Mouse (Mus musculus): ENCODE results near the gene Acsl3. TPM values are rescaled to one million over a fixed set of nuclear protein-coding genes. Genes with fewer than 3 reads are reported as not detected.
A peak's percentile ranks its signal among the peaks of the same experiment; 100 is the strongest.

Gene Acsl3
- 10 to 100 TPM; 88.4 to 96.8 TPM for total RNA-seq (2021)

DNA sequence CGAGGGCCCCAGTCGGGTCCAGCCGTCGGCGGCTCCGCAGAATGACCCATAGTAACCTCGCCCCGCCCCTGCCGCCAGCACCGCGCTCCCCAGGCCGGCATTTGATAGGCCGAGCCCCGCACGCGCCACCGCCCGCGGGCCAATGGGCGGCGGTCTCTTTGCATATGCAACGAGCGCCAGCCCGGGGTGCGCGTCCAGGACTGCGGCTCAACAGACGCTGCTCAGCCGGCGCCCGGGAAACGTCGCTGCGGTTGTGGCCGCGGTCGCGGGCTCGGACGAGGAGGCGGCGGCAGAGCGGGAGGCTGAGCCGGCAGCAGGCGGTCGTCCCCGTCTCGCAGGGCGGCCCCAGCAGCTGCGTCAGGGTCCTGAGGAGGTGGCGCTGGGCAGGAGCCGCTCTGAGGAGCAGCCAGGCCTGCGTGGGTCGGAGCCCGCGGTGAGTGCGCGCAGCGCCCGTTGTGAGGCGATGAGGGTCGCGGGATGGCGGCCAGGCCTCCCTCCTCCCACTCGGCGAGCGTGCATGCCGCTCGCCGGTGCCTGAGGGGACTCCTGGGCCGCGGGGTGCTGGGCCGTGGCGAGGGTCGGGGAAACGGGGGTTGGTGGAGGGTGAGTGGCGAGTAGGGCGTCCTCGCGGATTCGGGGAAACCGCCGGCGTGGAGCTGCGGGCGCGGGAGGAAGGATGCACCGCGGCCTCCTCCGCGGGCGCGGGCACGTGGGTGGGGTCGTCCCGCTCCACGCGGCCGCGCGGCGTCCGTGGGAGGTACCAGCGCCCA is at the start of gene Acsl3, which contains the start of gene Utp14b:
Acsl3 (plus strand) TSS at position 155 of the 770 bp plus-strand sequence.
Utp14b (plus strand) TSS at position 368 of the 770 bp plus-strand sequence.
- intact Hi-C loops (cut with DNase I) = no loop called here
- peak; percentile 98 for DNase-seq

- intact Hi-C loops (cut with DNase I) = no loop called here
- no peak for DNase-seq
Measured at GRCm38 (mm10) chr1:78609134-78609907, 48.3 kb upstream of the Acsl3 start.

GRCm38 (mm10) chr1:78611039-78611438 is 46.6 kb upstream of the Acsl3 start:
- DNase-seq = no peak
- intact Hi-C loops (cut with DNase I) = no loop called here

DNA sequence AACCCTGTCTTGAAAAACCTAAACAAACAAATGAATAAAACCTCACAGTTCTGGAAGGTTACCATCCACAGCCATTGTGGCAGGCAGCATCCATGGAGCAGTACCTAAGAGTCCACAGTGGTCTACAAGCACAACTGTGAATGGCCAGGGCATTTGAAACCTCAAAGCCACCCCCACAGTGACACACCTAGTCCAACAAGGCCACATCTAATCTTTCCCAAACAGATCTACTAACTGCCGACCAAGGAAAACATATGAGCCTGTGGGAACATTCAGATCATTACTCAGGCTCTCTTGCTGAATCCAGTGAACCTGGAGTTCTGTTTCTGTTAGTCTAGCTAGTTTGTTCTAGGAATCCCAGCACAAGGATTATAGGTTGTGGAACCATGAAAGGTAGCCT is 44.7 kb upstream of the Acsl3 start:
- intact Hi-C loops (cut with DNase I) = no loop called here
- no peak for DNase-seq

DNA sequence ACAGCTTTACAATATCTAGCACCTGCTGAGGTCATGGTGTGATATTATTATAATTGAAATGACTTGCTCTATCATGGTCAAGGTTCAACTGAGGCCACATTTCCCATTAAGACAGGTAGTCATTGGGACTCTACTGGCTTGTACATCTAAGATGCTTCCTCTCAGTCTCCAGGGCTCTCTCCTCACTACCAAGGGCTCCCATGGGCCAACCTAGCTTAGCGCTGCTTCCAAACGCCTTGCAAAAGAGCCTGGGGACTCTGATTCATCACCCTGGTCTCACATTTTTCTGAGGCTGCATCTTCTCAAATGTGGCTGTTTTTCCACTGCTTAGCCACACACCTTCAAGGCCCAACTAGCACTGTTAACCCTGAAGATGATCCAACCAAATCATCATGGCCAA is 33.3 kb upstream of the Acsl3 start:
- intact Hi-C loops (cut with DNase I) = no loop called here
- no peak for DNase-seq

DNA sequence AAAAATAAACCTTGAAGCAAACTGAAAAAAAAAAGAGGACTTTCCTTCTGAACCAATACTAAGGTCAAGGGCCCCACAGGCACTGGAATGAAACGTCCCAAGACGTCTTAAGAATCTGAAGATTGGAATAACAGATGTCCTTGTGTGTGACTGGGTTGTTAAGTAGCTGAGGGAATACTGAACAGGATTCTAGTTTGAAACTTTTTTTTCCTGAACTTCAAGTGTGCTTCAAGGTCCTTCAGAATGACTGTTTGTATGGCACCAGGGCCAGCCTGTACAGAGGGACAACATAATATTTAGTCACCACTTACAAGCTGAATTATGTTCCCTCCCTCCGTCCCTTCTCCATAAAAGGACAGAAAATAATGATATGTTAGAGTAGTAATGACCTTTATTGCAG is 23.1 kb upstream of the Acsl3 start:
- no peak for DNase-seq
- intact Hi-C loops (cut with DNase I) = no loop called here

- intact Hi-C loops (cut with DNase I) = no loop called here
- no peak for DNase-seq
Measured at GRCm38 (mm10) chr1:78640871-78641270, 16.8 kb upstream of the Acsl3 start.

DNA sequence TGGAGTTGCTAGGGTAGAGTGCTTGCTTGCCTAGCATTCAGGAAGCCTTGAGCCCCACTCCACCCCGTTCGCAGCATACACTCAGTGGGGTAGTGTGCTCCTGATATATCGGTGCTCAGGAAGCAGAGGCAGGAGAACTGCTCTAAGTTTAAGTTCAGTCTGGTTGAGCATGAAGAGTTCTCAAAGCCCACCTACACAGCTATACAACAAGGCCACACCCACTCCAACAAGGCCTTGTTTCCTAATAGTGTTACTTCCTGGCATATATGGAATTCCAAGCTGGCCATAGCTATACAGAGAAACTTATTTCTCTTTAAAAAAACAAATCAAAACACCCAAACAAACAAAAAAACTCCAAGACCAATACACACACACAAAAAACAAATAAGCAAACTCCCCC is 15.8 kb upstream of the Acsl3 start:
- intact Hi-C loops (cut with DNase I) = no loop called here
- DNase-seq = no peak

GRCm38 (mm10) chr1:78642197-78642596 is 15.4 kb upstream of the Acsl3 start:
- intact Hi-C loops (cut with DNase I) = no loop called here
- no peak for DNase-seq

- intact Hi-C loops (cut with DNase I) = no loop called here
- no peak for DNase-seq
Measured at GRCm38 (mm10) chr1:78647317-78647885, 10.2 kb upstream of the Acsl3 start.

GRCm38 (mm10) chr1:78649269-78650061 is 8.2 kb upstream of the Acsl3 start:
- no peak for DNase-seq

GRCm38 (mm10) chr1:78656472-78656871 is 1.2 kb upstream of the Acsl3 start:
- no peak for DNase-seq

More at GRCm38 (mm10) chr1:78649269-78650061, 8.2 kb upstream of the Acsl3 start:
- intact Hi-C loops (cut with DNase I) = no loop called here

GRCm38 (mm10) chr1:78657021-78657629 is 500 bp upstream of the Acsl3 start:
- DNase-seq = no peak
- intact Hi-C loops (cut with DNase I) = no loop called here

More at GRCm38 (mm10) chr1:78656472-78656871, 1.2 kb upstream of the Acsl3 start:
- intact Hi-C loops (cut with DNase I) = no loop called here

- DNase-seq = no peak
Measured at GRCm38 (mm10) chr1:78658441-78659269, 1.0 kb downstream of the Acsl3 start.

GRCm38 (mm10) chr1:78659270-78659823 is 1.7 kb downstream of the Acsl3 start:
- intact Hi-C loops (cut with DNase I) = no loop called here
- no peak for DNase-seq

More at GRCm38 (mm10) chr1:78658441-78659269, 1.0 kb downstream of the Acsl3 start:
- intact Hi-C loops (cut with DNase I) = no loop called here

DNA sequence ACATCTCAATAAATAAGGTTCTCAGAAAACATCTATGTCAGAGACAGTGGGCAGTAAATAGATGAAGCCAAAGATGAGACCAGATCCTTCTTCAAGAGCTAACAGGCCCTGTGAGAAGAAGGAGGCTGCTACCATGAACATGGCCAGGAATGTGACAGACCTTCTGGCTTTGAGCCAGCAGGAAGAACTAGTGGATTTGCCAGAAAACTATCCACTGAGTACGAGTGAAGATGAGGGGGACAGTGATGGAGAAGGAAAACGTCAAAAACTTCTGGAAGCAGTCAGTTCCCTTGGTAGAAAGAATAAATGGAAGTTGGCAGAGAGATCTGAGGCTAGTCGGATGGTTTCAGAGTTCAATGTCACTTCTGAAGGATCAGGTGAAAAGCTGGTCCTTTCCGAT is 6.7 kb downstream of the Acsl3 start:
- no peak for DNase-seq
- intact Hi-C loops (cut with DNase I) = loop anchor here (10.0 kb wide), 1 partner anchor 130 kb away; no protein-coding TSS in a partner anchor

DNA sequence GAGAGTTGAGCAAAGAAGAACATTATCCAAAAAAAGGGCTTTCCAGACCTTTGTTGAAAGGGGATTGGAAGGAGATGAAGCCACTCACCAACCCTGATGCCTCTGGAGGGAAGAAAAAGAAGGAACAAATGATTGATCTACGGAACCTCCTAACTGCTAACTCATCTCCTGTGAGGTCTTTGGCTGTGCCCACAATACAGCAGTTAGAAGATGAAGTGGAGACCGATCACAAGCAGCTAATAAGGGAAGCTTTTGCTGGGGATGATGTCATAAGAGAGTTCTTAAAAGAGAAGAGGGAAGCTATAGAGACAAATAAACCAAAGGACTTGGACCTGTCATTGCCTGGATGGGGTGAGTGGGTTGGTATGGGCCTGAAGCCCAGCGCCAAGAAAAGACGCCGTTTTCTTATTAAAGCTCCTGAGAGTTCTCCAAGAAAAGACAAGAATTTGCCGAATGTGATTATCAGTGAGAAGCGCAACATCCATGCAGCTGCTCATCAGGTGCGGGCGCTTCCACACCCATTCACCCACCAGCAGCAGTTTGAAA is 8.4 kb downstream of the Acsl3 start:
- DNase-seq = no peak
- intact Hi-C loops (cut with DNase I) = loop anchor here (10.0 kb wide), 1 partner anchor 131 kb away; no protein-coding TSS in a partner anchor

DNA sequence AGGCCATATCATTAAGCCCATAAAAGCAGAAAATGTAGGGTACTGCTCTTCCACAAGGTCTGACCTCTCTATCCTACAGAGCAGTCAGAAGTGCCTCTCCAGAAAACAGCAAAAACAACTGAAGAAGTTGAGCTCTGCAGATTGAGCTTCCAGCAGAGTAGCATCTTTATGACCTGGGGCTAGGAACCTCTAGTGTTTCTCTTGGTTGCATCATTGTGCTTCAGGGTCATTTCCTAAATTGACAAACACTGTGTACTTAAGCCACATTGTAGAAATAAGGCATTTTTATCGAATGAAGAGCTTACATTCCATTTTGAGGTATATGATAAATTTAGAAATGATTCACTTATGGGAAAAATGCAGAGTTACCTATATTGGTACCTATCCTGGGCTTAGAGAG is 9.0 kb downstream of the Acsl3 start:
- intact Hi-C loops (cut with DNase I) = loop anchor here (10.0 kb wide), 1 partner anchor 132 kb away; no protein-coding TSS in a partner anchor
- no peak for DNase-seq

GRCm38 (mm10) chr1:78682291-78682690 is 24.7 kb downstream of the Acsl3 start:
- no peak for DNase-seq
- intact Hi-C loops (cut with DNase I) = no loop called here
